ENCODE assay signal across 8 mouse cellular contexts in the genomic region with DNA sequence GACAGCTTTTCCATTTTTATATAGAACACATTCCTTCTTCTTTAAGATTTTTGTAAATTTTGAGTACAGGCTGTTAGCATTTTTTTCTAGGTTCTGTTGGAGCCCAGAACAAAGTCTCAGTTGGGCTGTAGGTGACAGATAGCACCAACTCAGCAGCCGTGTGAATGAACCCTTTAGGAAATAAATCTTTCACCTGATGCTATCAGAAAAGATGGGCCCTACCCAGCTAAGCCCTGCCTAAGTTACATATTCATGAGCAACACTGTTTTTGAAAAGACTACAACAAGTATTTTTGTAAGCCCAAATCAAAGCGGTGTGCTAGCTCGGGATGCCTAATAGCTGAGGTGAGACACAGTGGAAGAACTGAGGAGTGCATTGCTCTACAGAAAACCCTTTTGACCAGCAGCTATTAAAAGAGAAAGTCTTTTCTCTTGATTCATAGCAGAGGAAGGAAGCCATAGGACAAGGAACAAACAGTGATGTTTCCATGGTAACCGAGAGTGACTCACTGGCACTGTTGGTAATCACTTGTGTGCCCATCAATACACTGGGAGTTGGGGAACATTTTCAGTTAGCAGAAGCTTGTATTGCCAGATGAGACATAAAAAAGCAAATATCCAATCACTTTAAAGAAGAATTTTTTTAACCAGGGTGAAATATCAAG.
DNase-seq lines count a peak whose midpoint lies in the region; ATAC-seq and TF ChIP-seq lines count a peak whose summit lies in the region.

No protein-coding gene starts in this region.

- no peak for TF ChIP-seq CTCF in gastrocnemius, adult 2 months (IDR thresholded peaks at IDR 0.05)

- DNase-seq in gastrocnemius, adult 2 months = no peak
- DNase-seq in gastrocnemius, postnatal 36 days = no peak
- DNase-seq in 3T3-L1 (ENCODE audit: low read depth, low spot score) = peak; percentile 91
- DNase-seq in layer of hippocampus, adult 8-10 months (ENCODE audit: low spot score in 2 of 2) = peak; percentile 21 to 31
- DNase-seq in yolk sac, embryonic 10.5 days (ENCODE audit: low spot score) = no peak
- no peak for DNase-seq in frontal cortex, postnatal 10 days (ENCODE audit: low spot score in 2 of 2)

- H3K4me1 ChIP-seq in brown adipose tissue, adult 24 weeks (ENCODE audit: control insufficient read depth, insufficient read depth, insufficient read length, low read length) = 0 out of 2 replicates have a peak, but pooled peaks cover 4% of the 10 kb centered on the region

- peak; percentile 83 for ATAC-seq in neutrophil, adult 5-6 weeks (ENCODE audit: extremely low read depth, insufficient number of reproducible peaks, low FRiP score, poor library complexity, severe bottlenecking)

- H3K4me3 ChIP-seq in gastrocnemius, adult 2 months = no peak overlapping the region
- H3K4me3 ChIP-seq in brown adipose tissue, adult 24 weeks (ENCODE audit: insufficient read depth, low read depth, low read length) = no peak overlapping the region

- intact Hi-C loops in gastrocnemius, adult 2 months (cut with DNase I) = no loop called here
- intact Hi-C loops in gastrocnemius, postnatal 36 days (cut with DNase I) = no loop called here

- peak overlapping the region; percentile 54 for H3K27ac ChIP-seq in gastrocnemius, adult 2 months
- H3K27ac ChIP-seq in brown adipose tissue, adult 24 weeks (replicated peaks; ENCODE audit: low read depth, low read length) = peak overlapping the region; percentile 45; the same call in 1 of the 2 replicates

Comparison
In these comparisons a context has a peak if more than half of its experiments do, and no peak if none do; other contexts are left out.
1. DNase-seq: peak in 3T3-L1 (single experiment) and layer of hippocampus, adult 8-10 months (2 of 2); none in gastrocnemius, adult 2 months (single experiment), gastrocnemius, postnatal 36 days (0 of 2), yolk sac, embryonic 10.5 days (single experiment) and frontal cortex, postnatal 10 days (0 of 2).